ENCODE assay signal across 9 mouse cellular contexts in the genomic region with DNA sequence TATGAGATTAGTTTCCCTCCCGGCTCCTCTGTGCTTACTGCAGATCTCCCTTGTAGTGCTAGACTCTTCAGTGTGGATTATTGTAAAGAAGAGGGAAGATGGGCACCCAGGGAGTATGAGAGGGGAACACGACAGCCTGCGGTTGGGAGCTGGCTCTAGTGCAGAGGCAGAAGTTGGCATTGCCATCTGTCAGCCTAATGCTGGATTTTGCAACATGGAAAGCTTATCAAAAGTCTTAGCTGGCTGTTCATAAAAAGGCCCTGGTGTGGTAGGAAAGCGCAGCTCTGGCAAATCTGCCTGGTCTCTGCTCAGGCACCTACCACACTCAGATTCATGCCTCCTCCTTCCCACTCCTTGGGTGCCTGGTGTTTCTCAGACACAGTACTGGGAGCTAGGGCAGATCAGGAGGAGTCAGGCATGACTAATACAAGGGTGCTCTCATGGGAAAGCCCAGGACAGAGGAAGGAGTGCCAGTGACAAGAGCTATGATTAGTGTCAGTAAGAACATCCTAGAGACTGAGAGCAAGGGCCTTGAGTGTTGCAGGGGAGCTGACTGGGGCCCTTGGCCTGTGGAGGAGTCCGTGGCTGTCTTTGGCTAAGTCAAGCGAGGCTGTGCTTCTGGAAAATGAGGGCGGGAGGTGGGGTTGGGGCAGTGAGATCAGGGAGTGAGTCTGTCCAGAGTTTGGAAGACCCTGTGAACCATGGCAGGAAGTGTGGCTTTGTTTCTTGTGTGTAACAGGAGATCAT.
DNase-seq lines count a peak whose midpoint lies in the region; ATAC-seq and TF ChIP-seq lines count a peak whose summit lies in the region.
"Had no signal": no experiment of that assay in that cellular context is flagged by ENCODE, and none has a peak within 500 bp of the region (broad histone marks: within the 10 kb centered on the region; RNA-seq: fewer than 3 reads in every experiment).

No protein-coding gene starts in this region.

- DNase-seq in frontal cortex, postnatal 36 days (ENCODE audit: low spot score in 2 of 2) = peak; percentile 47 to 59
- DNase-seq in frontal cortex, postnatal 25 days (ENCODE audit: low spot score in 2 of 2) = no peak
- DNase-seq in left cerebral cortex, adult 2 months (ENCODE audit: extremely low spot score in 1 of 2, low spot score in 2 of 2) = no peak
- DNase-seq in left cerebral cortex, postnatal 14 days (ENCODE audit: low spot score in 2 of 2) = no peak
- DNase-seq in cerebellum, postnatal 14 days = no peak
- DNase-seq: lung, adult 18-20 months had no signal

- no peak for TF ChIP-seq CTCF in left cerebral cortex, adult 2 months (IDR thresholded peaks at IDR 0.05)

- H3K4me3 ChIP-seq in left cerebral cortex, adult 2 months = no peak overlapping the region
- no peak overlapping the region for H3K4me3 ChIP-seq in heart, embryonic 16.5 days (ENCODE audit: low read length)
- no peak overlapping the region for H3K4me3 ChIP-seq in neural tube, embryonic 15.5 days (replicated peaks)

- WGBS in heart, embryonic 16.5 days = 64% methylated on average over 7 of the region's 7 CpGs
- WGBS in neural tube, embryonic 15.5 days = 58% methylated on average over 7 of the region's 7 CpGs

- peaks cover 5% of the 10 kb centered on the region for H3K36me3 ChIP-seq in heart, embryonic 16.5 days (ENCODE audit: control insufficient read depth, insufficient read depth)
- peaks cover 13% of the 10 kb centered on the region for H3K36me3 ChIP-seq in neural tube, embryonic 15.5 days

- 0 out of 2 replicates have a peak, but pooled peaks cover 5% of the 10 kb centered on the region for H3K27me3 ChIP-seq in heart, embryonic 16.5 days (ENCODE audit: control insufficient read depth, insufficient read depth, low read length)
- no peaks in the 10 kb centered on the region for H3K27me3 ChIP-seq in neural tube, embryonic 15.5 days (replicated peaks)

- peak overlapping the region; percentile 18; the same call in 1 of the 2 replicates for H3K27ac ChIP-seq in left cerebral cortex, adult 2 months
- H3K27ac ChIP-seq in heart, embryonic 16.5 days (ENCODE audit: low read length) = no peak overlapping the region
- peak overlapping the region; percentile 67 for H3K27ac ChIP-seq in neural tube, embryonic 15.5 days (replicated peaks)

- H3K9me3 ChIP-seq in heart, embryonic 16.5 days (replicated peaks; ENCODE audit: control insufficient read depth, low read length) = no peaks in the 10 kb centered on the region
- H3K9me3 ChIP-seq in neural tube, embryonic 15.5 days (replicated peaks) = no peaks in the 10 kb centered on the region

- ATAC-seq in heart, embryonic 16.5 days (replicated peaks; ENCODE audit: extremely low read depth, insufficient read depth, low FRiP score) = no peak
- no peak for ATAC-seq in neural tube, embryonic 15.5 days (ENCODE audit: low FRiP score)
- ATAC-seq in erythroblast, adult 5-6 weeks (replicated peaks; ENCODE audit: low FRiP score, poor library complexity, severe bottlenecking) = no peak

- no peak overlapping the region for H3K4me2 ChIP-seq in heart, embryonic 16.5 days (ENCODE audit: low read depth, low read length)
- no peak overlapping the region for H3K4me2 ChIP-seq in neural tube, embryonic 15.5 days

- H3K4me1 ChIP-seq in heart, embryonic 16.5 days (ENCODE audit: control insufficient read depth, insufficient read depth, low read length) = peaks cover 17% of the 10 kb centered on the region
- peaks cover 57% of the 10 kb centered on the region for H3K4me1 ChIP-seq in neural tube, embryonic 15.5 days

- H3K9ac ChIP-seq in heart, embryonic 16.5 days (ENCODE audit: low read length) = 0 out of 2 replicates have a peak overlapping the region, but pooled peaks have one; percentile 1
- no peak overlapping the region for H3K9ac ChIP-seq in neural tube, embryonic 15.5 days (replicated peaks)

- intact Hi-C loops in left cerebral cortex, adult 2 months (cut with DNase I) = loop anchor here (5.0 to 10.0 kb wide), 2 partner anchors 70 to 173 kb away; no protein-coding TSS in a partner anchor
- intact Hi-C loops in left cerebral cortex, postnatal 14 days (cut with DNase I) = no loop called here

Comparison
In these comparisons a context has a peak if more than half of its experiments do, and no peak if none do; other contexts are left out.
1. DNase-seq: peak in frontal cortex, postnatal 36 days (2 of 2); none in frontal cortex, postnatal 25 days (0 of 2), left cerebral cortex, adult 2 months (0 of 2), left cerebral cortex, postnatal 14 days (0 of 2) and cerebellum, postnatal 14 days (0 of 2).